ENCODE assay signal across 8 mouse cellular contexts in genomic region chr7:16906281-16906680, GRCm38 (mm10). TPM values are rescaled to one million over a fixed set of nuclear protein-coding genes. Genes with fewer than 3 reads are reported as not detected.
DNase-seq lines count a peak whose midpoint lies in the region; ATAC-seq and TF ChIP-seq lines count a peak whose summit lies in the region.

Ptgir (plus strand) TSS chr7:16906490.

- H3K9ac ChIP-seq in heart, embryonic 12.5 days: no peak within 1 kb of the TSS
- peak within 1 kb of the TSS; percentile 20; the same call in 1 of the 2 replicates for H3K9ac ChIP-seq in heart, embryonic 16.5 days (ENCODE audit: low read length)
- no peak within 1 kb of the TSS for H3K9ac ChIP-seq in liver, postnatal 0 days (replicated peaks)

- peaks cover 56% of the 10 kb centered on the region for H3K27me3 ChIP-seq in heart, embryonic 12.5 days (replicated peaks)
- H3K27me3 ChIP-seq in heart, embryonic 16.5 days (ENCODE audit: control insufficient read depth, insufficient read depth, low read length): peaks cover 26% of the 10 kb centered on the region
- H3K27me3 ChIP-seq in liver, postnatal 0 days (ENCODE audit: insufficient read depth, low read length): no peaks in the 10 kb centered on the region

- no peak for ATAC-seq in heart, embryonic 12.5 days (ENCODE audit: insufficient number of reproducible peaks, low FRiP score)
- ATAC-seq in heart, embryonic 16.5 days (replicated peaks; ENCODE audit: extremely low read depth, insufficient read depth, low FRiP score): no peak
- no peak for ATAC-seq in liver, postnatal 0 days

- 21% methylated on average over 6 of the region's 6 CpGs for WGBS in heart, embryonic 12.5 days
- 39% methylated on average over 6 of the region's 6 CpGs for WGBS in heart, embryonic 16.5 days
- 17% methylated on average over 6 of the region's 6 CpGs for WGBS in liver, postnatal 0 days (ENCODE audit: insufficient replicate concordance)

- H3K27ac ChIP-seq in heart, embryonic 12.5 days (ENCODE audit: poor library complexity, severe bottlenecking): no peak within 1 kb of the TSS
- H3K27ac ChIP-seq in heart, embryonic 16.5 days (ENCODE audit: low read length): peak within 1 kb of the TSS; percentile 42; the same call in 1 of the 2 replicates
- no peak within 1 kb of the TSS for H3K27ac ChIP-seq in liver, postnatal 0 days (ENCODE audit: low read depth)

- TF ChIP-seq CTCF in liver, postnatal 0 days (IDR thresholded peaks at IDR 0.05; ENCODE audit: low read depth): no peak

- H3K36me3 ChIP-seq in heart, embryonic 12.5 days: no peaks in the 10 kb centered on the region
- no peaks in the 10 kb centered on the region for H3K36me3 ChIP-seq in heart, embryonic 16.5 days (ENCODE audit: control insufficient read depth, insufficient read depth)
- no peaks in the 10 kb centered on the region for H3K36me3 ChIP-seq in liver, postnatal 0 days (replicated peaks; ENCODE audit: insufficient read depth, low read length)

- no peak for TF ChIP-seq EP300 in liver, postnatal 0 days (IDR thresholded peaks at IDR 0.05; ENCODE audit: low read depth)

- DNase-seq in heart, adult 11 months: peak; percentile 99
- DNase-seq in ZHBTc4 (ENCODE audit: low read depth, low spot score): peak; percentile 42
- DNase-seq in liver, postnatal 0 days: no peak
- DNase-seq in ovary, postnatal 10 days (ENCODE audit: low spot score): no peak
- no peak for DNase-seq in frontal cortex, postnatal 25 days (ENCODE audit: low spot score in 2 of 2)
- no peak for DNase-seq in spleen, postnatal 14 days (ENCODE audit: low spot score in 2 of 2)

- peaks cover 60% of the 10 kb centered on the region for H3K4me1 ChIP-seq in heart, embryonic 12.5 days (replicated peaks)
- H3K4me1 ChIP-seq in heart, embryonic 16.5 days (ENCODE audit: control insufficient read depth, insufficient read depth, low read length): peaks cover 45% of the 10 kb centered on the region
- peaks cover 10% of the 10 kb centered on the region; the same call in 1 of the 2 replicates for H3K4me1 ChIP-seq in liver, postnatal 0 days (ENCODE audit: insufficient read depth)

- no peak within 1 kb of the TSS for H3K4me3 ChIP-seq in heart, embryonic 12.5 days
- H3K4me3 ChIP-seq in heart, embryonic 16.5 days (ENCODE audit: low read length): no peak within 1 kb of the TSS
- H3K4me3 ChIP-seq in liver, postnatal 0 days (ENCODE audit: low read depth, low read length): no peak within 1 kb of the TSS; the same call in 1 of the 2 replicates

- H3K4me2 ChIP-seq in heart, embryonic 12.5 days: no peak within 1 kb of the TSS
- H3K4me2 ChIP-seq in heart, embryonic 16.5 days (ENCODE audit: low read depth, low read length): no peak within 1 kb of the TSS; the same call in 1 of the 2 replicates
- peak within 1 kb of the TSS; percentile 58 for H3K4me2 ChIP-seq in liver, postnatal 0 days (ENCODE audit: low read depth, low read length)

- H3K9me3 ChIP-seq in heart, embryonic 12.5 days (replicated peaks): no peaks in the 10 kb centered on the region
- no peaks in the 10 kb centered on the region for H3K9me3 ChIP-seq in heart, embryonic 16.5 days (replicated peaks; ENCODE audit: control insufficient read depth, low read length)
- H3K9me3 ChIP-seq in liver, postnatal 0 days (ENCODE audit: low read length): no peaks in the 10 kb centered on the region

RNA-seq across cellular contexts. Expression of gene Ptgir, which starts in this region (rescaled TPM):
- polyA plus RNA-seq in heart, embryonic 12.5 days (2016; fragmentation: Nextera tagmentation; extraction: Ambion mirVana): 0.28 and 0.34 TPM in 2 replicates
- 1.4 and 1.5 TPM in 2 replicates for polyA plus RNA-seq in heart, embryonic 16.5 days (2015; fragmentation: Nextera tagmentation; extraction: Ambion mirVana)
- 1.1 and 1.7 TPM in 2 replicates for polyA plus RNA-seq in liver, postnatal 0 days (2015; fragmentation: Nextera tagmentation; extraction: Ambion mirVana)

Comparison
In these comparisons a context has a peak if more than half of its experiments do, and no peak if none do; other contexts are left out.
1. DNase-seq: peak in heart, adult 11 months (single experiment) and ZHBTc4 (single experiment); none in liver, postnatal 0 days (single experiment), ovary, postnatal 10 days (single experiment), frontal cortex, postnatal 25 days (0 of 2) and spleen, postnatal 14 days (0 of 2).